Mouse (Mus musculus) thymus, postnatal 14 days (tissue): Measurements from ENCODE around the gene Nav3.

Experiments
- DNase-seq: peaks from one replicate; pipeline ENCODE4 v3.0.0; 2021

Nav3 gene

GRCm38 (mm10) chr10:110175874-110176273 lies 280.1 kb downstream of the Nav3 start:
- DNase-seq = no peak

- no peak for DNase-seq
Measured at GRCm38 (mm10) chr10:110169416-110169815, 286.6 kb downstream of the Nav3 start.

GRCm38 (mm10) chr10:110168892-110169291 lies 287.1 kb downstream of the Nav3 start:
- no peak for DNase-seq

- no peak for DNase-seq
Measured at GRCm38 (mm10) chr10:110162596-110162995, 293.4 kb downstream of the Nav3 start.

GRCm38 (mm10) chr10:110160894-110161293 lies 295.1 kb downstream of the Nav3 start:
- DNase-seq = no peak

GRCm38 (mm10) chr10:110159548-110159947 lies 296.5 kb downstream of the Nav3 start:
- no peak for DNase-seq

GRCm38 (mm10) chr10:110158122-110158521 lies 297.9 kb downstream of the Nav3 start:
- DNase-seq = no peak

- DNase-seq = no peak
Measured at GRCm38 (mm10) chr10:110156412-110156811, 299.6 kb downstream of the Nav3 start.

- no peak for DNase-seq
Measured at GRCm38 (mm10) chr10:110155494-110155893, 300.5 kb downstream of the Nav3 start.

- no peak for DNase-seq
Measured at GRCm38 (mm10) chr10:110154873-110155237, 301.1 kb downstream of the Nav3 start.

GRCm38 (mm10) chr10:110154001-110154872 lies 301.8 kb downstream of the Nav3 start:
- DNase-seq = no peak

- no peak for DNase-seq
Measured at GRCm38 (mm10) chr10:110120572-110120971, 335.4 kb downstream of the Nav3 start.

- DNase-seq = no peak
Measured at GRCm38 (mm10) chr10:110117341-110117740, 338.7 kb downstream of the Nav3 start.

- DNase-seq = no peak
Measured at GRCm38 (mm10) chr10:110112669-110113458, 343.1 kb downstream of the Nav3 start.

- DNase-seq = no peak
Measured at GRCm38 (mm10) chr10:110103255-110103654, 352.7 kb downstream of the Nav3 start.

GRCm38 (mm10) chr10:110102231-110102630 lies 353.8 kb downstream of the Nav3 start:
- DNase-seq = no peak

GRCm38 (mm10) chr10:110094433-110094832 lies 361.6 kb downstream of the Nav3 start:
- no peak for DNase-seq

GRCm38 (mm10) chr10:110088444-110089061 lies 367.5 kb downstream of the Nav3 start:
- no peak for DNase-seq

- no peak for DNase-seq
Measured at GRCm38 (mm10) chr10:110085903-110086302, 370.1 kb downstream of the Nav3 start.

GRCm38 (mm10) chr10:110085156-110085555 lies 370.8 kb downstream of the Nav3 start:
- DNase-seq = peak; percentile 3

GRCm38 (mm10) chr10:110076575-110076974 lies 379.4 kb downstream of the Nav3 start:
- DNase-seq = no peak

- DNase-seq = no peak
Measured at GRCm38 (mm10) chr10:110072355-110072754, 383.6 kb downstream of the Nav3 start.

GRCm38 (mm10) chr10:110061166-110061565 lies 394.8 kb downstream of the Nav3 start:
- DNase-seq = no peak

GRCm38 (mm10) chr10:110037547-110037946 lies 418.5 kb downstream of the Nav3 start:
- DNase-seq = no peak
